Mouse (Mus musculus) liver, adult 2 months (tissue): Measurements from ENCODE around the gene Isca2.

Experiments
- CTCF ChIP-seq: fragments of 200-500 bp; IDR thresholded peaks from 2 replicates; pipeline ENCODE4 v1.5.1; 2011; ENCODE audit warnings: low read depth, low read length, control low read depth
- POLR2A ChIP-seq: fragments of 200-500 bp; IDR thresholded peaks from 2 replicates; pipeline ENCODE4 v1.6.1; 2011; ENCODE audit warnings: low read length, control low read depth; ENCODE audit not compliant: insufficient read depth; ENCODE audit errors: extremely low read depth

GRCm38 (mm10) chr12:84824203-84824602, 51.2 kb downstream of the Isca2 start:
- TF ChIP-seq CTCF (no peak), POLR2A (no peak)
